Mouse (Mus musculus) yolk sac, embryonic 10.5 days (tissue): Measurements from ENCODE around the gene Mat2a.
A peak's percentile ranks its signal among the peaks of the same experiment; 100 is the strongest.
"Not testable (repeated sequence)": the region's sequence is repeated elsewhere in the genome, so short reads cannot be mapped to it uniquely, and the experiment has no call there.

ENCODE experiments used
- DNase-seq: peaks from one replicate; pipeline ENCODE4 v3.0.0-alpha.2; 2017; ENCODE audit warnings: low spot score

The Mat2a gene

GRCm38 (mm10) chr6:72439355-72440185, at the start of gene Mat2a:
Gene Mat2a, minus strand, starts transcription at chr6:72439558.
- DNase-seq = peak; percentile 92

GRCm38 (mm10) chr6:72488850-72489249, 49.5 kb upstream of the Mat2a start:
- DNase-seq = no peak

DNA sequence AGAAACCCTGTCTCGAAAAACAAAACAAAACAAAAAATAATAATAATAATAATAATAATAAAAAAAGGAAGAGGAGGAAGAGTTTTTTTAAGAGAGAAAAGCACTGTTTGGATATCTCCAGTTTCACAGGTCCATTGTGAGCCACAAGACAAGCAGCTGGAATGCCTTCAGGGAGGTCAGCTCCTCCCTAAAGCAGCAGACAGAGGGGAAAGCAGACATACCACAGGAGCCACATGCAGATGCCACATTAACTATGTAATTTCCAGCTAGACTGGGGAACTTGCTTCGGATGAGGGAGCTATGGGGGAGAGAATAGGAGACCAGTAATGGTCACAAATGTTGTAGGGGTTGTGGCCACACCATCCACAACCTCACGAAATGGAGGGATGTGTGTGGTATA, 47.9 kb upstream of the Mat2a start:
- no peak for DNase-seq

DNA sequence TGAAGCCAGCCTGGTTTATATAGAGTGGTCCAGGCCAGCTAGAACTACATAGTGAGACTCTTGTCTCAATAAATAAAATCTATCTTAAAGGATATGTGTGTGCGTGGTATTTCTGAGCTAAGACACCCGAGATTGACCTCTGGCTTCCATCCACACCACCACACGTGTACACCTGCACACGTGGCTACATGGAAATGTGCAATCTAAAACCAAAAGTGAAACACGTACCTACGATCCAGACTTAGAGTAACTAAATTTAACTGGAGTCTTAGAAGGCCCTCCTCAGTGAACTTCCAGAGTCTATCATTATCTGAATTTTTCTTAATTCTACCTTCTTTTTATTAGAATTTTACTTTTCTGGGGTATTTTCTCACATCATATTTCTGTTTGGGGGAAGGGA, 46.9 kb upstream of the Mat2a start:
- DNase-seq = no peak

GRCm38 (mm10) chr6:72484887-72485286, 45.5 kb upstream of the Mat2a start:
- no peak for DNase-seq

- no peak for DNase-seq
Measured at GRCm38 (mm10) chr6:72482156-72482555, 42.8 kb upstream of the Mat2a start.

GRCm38 (mm10) chr6:72480422-72480702, 41.0 kb upstream of the Mat2a start:
- DNase-seq = no peak

GRCm38 (mm10) chr6:72479645-72480421, 40.5 kb upstream of the Mat2a start:
- DNase-seq = peak; percentile 79

DNA sequence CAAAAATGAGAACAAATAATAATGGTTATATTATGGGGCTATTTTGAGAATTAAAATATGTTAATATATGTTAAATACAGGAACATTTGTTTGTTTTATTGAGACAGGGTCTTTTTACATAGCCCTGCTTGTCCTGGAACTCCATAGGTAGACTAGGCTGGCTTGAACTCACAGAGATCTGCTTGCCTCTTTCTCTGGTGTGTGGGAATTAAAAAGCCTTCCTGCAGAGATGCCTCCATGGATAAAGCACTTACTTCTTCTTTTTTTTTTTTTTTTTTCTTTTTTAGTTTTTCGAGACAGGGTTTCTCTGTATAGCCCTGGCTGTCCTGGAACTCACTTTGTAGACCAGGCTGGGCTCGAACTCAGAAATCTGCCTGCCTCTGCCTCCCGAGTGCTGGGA, 39.3 kb upstream of the Mat2a start:
- DNase-seq = not testable (repeated sequence)

GRCm38 (mm10) chr6:72477621-72478020, 38.3 kb upstream of the Mat2a start:
- DNase-seq = no peak

DNA sequence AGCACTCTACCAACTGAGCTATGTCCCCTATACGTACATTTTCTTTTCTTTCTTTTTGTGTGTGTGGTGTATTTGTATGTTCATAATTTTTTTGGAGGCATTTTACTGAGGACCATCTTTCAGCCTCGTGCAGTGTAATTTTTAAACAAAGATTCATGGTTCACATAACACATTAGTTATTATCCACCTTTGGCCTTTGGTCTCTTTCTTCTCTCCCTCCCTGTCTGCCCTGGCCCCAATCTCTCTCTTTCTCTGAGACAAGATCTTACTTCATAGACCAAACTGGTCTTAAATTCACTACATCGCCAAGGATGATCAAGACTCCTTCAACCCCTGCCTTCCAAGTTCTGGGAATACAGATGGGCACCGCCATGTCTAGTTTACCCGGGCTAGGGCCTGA, 37.5 kb upstream of the Mat2a start:
- no peak for DNase-seq

DNA sequence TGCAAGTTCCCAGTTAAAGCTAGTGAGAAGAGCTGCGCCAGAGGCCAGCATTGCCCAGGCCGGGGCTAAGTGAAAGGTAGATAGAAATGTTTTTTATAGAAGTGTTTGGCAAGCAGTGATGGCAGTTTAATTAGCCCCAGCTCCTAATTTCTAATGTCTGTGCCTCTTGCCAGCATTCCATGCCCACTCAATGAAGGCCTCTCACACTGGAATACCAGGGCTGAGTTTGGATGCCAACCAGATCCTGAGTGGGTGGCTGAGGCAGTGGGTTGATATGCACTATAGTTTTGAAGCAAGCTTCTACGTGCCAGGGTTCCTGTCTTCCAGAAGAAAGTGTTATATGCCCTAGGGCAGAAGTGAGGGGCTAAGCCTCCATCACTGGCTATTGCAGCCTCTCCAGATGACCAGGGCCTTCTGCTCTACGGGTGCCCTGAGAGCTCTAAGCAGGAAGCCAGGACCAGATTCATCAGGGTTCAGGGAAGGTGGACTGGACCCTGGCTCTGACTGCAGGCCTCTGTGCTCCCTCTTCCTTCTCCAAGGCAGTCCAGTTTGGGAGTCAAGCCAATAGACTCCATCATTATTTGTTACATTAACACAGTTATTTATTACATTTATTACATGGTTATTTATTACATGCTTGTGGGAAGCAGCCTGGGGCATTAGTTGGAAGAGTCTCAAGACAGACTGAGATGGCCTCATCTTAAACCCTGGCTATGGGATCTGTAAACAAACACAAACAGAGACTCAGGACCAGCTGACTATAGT, 36.0 kb upstream of the Mat2a start:
- DNase-seq = no peak

DNA sequence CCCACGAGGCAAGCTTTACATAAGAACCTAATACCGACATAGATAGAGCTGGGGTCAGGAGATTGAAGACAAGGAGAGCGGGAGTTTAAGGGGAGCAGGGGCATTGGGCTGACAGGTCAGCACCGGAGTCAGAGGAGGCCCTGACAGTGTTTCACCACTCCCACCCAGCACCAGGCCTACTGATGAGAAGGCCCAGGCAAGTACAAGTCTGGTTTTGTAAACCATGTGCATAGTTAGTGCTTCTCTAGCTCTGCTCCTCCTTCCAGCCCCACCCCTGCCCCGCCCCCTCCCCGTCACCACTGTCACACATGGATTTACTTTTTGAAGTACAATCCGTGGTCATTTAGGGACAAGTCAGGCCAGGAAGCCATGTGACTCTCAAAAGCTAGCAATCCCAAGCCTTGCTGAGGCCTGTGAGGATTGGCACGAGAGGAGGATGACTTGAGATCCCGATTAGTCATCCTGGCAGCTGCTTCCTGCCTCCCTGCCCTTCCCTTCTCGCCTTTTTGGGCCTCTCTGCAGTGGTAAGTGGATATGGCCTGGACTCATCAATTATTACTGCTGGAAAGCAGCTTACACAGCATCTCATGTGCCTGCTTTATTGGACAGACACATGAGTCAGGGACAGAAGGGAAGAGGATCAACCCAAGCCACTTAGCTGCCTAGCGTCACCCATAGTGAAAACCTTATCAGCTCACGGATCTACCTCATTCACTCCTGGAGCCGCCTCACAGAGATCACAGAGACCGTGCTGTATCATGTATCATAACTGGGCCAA, 34.1 kb upstream of the Mat2a start:
- DNase-seq = peak; percentile 28

GRCm38 (mm10) chr6:72466171-72466570, 26.8 kb upstream of the Mat2a start:
- no peak for DNase-seq

- peak; percentile 77 for DNase-seq
Measured at GRCm38 (mm10) chr6:72465361-72466157, 26.2 kb upstream of the Mat2a start.

DNA sequence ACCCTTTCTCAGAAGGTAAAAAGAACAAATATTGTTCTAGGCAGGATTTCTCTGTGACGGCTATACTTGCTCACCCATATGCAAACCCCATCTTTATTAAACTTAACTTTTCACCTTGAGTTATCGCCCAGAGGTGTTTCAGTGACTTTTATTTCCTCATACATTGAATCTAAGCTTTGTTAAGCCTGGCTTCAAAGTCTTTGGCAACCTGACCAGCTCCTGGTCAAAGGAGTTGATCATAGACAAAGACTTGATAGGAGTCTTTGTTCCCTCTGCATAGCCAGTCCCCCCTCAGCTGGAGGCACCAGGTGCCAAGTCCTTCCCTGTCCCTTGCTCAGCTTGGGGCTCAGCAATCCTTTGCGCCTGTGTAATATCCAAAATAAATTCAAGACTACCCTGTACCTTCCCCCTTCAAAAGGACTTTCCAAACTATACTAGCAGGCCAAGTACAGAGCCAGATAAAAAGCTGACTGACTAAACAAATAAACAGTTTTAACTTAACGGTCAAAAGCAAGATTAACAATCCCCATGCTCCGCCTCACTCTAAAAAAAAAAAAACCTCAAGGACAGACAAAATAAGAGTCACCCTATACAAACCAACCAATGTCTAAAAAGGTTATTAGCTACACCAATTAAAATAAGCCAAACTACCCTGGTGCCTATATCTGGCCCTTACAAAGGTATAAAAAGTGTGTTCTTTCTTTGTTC, 23.3 kb upstream of the Mat2a start:
- DNase-seq = not testable (repeated sequence)

GRCm38 (mm10) chr6:72460036-72460801, 20.9 kb upstream of the Mat2a start:
- peak; percentile 46 for DNase-seq

DNA sequence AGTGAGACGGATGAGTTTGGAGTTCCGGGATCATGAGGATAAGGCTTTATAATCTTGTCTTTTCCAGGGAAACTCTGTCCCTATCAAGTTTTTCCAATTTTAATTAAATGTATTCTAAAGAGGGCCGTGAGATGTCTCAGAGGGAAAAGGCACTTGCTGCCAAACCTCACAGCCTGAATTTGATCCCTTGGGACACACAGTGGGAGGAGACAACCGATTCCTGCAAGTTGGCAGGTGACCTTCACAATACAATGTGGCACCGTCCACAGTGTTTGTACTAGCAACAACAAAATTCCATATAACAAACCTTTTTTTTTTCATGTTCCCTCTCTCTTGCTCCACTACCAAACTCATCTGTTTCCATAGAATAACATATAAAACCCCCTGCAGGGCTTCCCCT, 19.6 kb upstream of the Mat2a start:
- no peak for DNase-seq

GRCm38 (mm10) chr6:72458418-72458817, 19.1 kb upstream of the Mat2a start:
- peak; percentile 48 for DNase-seq

DNA sequence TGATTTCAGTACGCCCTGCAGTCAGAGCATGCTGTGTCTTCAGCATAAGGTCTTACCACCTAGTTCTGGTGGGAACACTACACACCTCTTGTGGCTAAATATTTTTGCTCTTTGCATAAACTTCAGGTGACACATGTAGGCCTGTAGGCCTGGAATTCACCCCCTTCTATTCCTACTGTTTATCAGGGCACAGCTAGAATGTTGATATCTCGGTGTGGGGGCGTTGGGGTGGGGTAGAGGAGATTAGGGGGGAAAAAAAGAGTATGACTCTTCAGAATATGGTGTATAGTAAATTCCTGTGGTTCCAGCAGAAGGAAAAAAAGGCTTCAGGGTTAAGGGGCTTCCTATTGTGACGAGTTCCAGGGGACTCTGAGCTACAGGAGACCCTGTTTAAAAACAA, 17.2 kb upstream of the Mat2a start:
- DNase-seq = no peak
